Mouse (Mus musculus) liver, postnatal 0 days (tissue): Measurements from ENCODE around the gene Kat14.

Experiments
- CTCF ChIP-seq: sonication (generic); IDR thresholded peaks from 2 replicates; pipeline ENCODE4 v1.5.1; 2016; ENCODE audit warnings: antibody characterized with exemption, low read depth
- EP300 ChIP-seq: IDR thresholded peaks from 2 replicates; pipeline ENCODE4 v1.6.1; 2016; ENCODE audit warnings: antibody characterized with exemption, low read depth, mild to moderate bottlenecking

DNA sequence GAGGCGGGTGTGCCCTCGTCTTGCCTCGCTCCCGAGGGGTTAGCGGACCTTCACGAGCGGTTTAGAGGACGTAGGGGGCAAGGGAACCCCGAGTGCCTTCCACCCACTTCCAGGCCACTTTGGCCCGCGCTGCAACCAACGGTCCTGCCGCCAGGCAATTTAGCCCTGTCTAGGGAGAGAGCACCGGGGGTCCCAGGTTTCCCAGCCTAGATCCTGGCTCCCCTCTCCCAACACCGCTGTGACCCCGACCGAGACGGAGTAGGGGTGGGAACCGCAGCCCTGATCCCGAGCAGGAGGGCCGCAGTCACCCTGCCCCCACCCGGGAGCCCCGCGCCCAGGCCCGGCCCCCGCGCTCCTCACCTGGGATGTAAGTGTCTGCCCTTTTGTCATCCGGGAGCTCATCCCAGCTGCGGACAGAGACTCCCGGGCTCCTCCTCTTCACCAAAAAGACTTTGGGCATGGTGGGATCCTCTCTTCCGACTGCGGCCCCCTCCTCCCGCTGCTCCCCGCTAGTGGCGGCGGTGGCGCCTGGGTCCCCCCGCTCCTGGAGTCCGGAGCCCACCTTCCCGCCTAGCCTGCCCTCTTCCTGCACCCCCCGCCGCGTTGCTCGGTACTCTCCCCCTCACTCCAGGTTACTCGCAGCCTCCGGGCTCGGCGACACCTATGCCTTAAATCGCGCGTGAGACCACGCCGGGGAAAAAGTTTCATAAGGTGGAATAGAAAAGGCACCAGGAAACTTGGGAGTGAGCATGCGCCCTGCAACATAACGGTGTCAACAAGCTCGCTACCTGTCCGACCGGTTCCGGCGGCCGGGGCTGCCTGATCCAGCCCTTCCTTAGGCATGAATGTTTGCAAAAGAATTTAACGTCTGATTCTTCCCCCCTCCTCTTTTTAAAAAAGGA is 37.1 kb upstream of the Kat14 start, which contains the start of gene Ovol2:
- TF ChIP-seq CTCF = no peak
- TF ChIP-seq EP300 = no peak
